Mouse (Mus musculus) megakaryocyte, embryonic 14.5 days (primary cell): ENCODE measurements around the gene Ifnar1. TPM values are rescaled to one million over a fixed set of nuclear protein-coding genes. Genes with fewer than 3 reads are reported as not detected.

ENCODE experiments used
- H3K27me3 ChIP-seq: replicated peaks from 2 replicates; pipeline ENCODE3; 2012; ENCODE audit warnings: inconsistent platforms
- H3K36me3 ChIP-seq: replicated peaks from 2 replicates; pipeline ENCODE3; 2012; ENCODE audit warnings: low read length, inconsistent platforms, mixed read lengths
- H3K4me1 ChIP-seq: 2 replicates; pipeline ENCODE4 v1.6.1; 2012; ENCODE audit warnings: inconsistent platforms
- H3K4me3 ChIP-seq: replicated peaks from 2 replicates; pipeline ENCODE3; 2012; ENCODE audit warnings: moderate library complexity, mild to moderate bottlenecking, inconsistent platforms
- H3K9me3 ChIP-seq: 2 replicates; pipeline ENCODE4 v1.6.1; 2012; ENCODE audit warnings: inconsistent platforms
- FLI1 ChIP-seq: IDR thresholded peaks from 2 replicates; pipeline ENCODE4 v1.6.1; 2012; ENCODE audit warnings: low read length, inconsistent platforms, mixed read lengths
- GATA1 ChIP-seq: IDR thresholded peaks from 3 replicates; pipeline ENCODE4 v1.6.1; 2012; ENCODE audit warnings: mixed read lengths, low read length, inconsistent platforms, borderline replicate concordance
- polyA plus RNA-seq: library from polyadenylated mRNA; stranded (reverse); fragments of >175 nt; gene quantifications from 2 replicates; pipeline ENCODE4 v1.2.3, GENCODE M21; 2012; ENCODE audit warnings: low replicate concordance; ENCODE audit not compliant: insufficient read depth

Gene Ifnar1
- polyA plus RNA-seq, 1 experiment = 3.8 TPM

GRCm38 (mm10) chr16:91459841-91460370, 25.1 kb upstream of the Ifnar1 start:
- Histone ChIP-seq H3K4me3 (no peak overlapping the region), H3K36me3 (no peaks in the 10 kb centered on the region), H3K4me1 (peaks cover 55% of the 10 kb centered on the region), H3K27me3 (no peaks in the 10 kb centered on the region), H3K9me3 (no peaks in the 10 kb centered on the region)
- TF ChIP-seq FLI1 (no peak), GATA1 (no peak)

- Histone ChIP-seq H3K4me1 (peaks cover 67% of the 10 kb centered on the region), H3K36me3 (no peaks in the 10 kb centered on the region), H3K27me3 (no peaks in the 10 kb centered on the region), H3K4me3 (peak overlapping the region; percentile 80), H3K9me3 (no peaks in the 10 kb centered on the region)
- no peak for TF ChIP-seq GATA1
- no peak for TF ChIP-seq FLI1
Observed at GRCm38 (mm10) chr16:91461066-91461638, 23.9 kb upstream of the Ifnar1 start.

DNA sequence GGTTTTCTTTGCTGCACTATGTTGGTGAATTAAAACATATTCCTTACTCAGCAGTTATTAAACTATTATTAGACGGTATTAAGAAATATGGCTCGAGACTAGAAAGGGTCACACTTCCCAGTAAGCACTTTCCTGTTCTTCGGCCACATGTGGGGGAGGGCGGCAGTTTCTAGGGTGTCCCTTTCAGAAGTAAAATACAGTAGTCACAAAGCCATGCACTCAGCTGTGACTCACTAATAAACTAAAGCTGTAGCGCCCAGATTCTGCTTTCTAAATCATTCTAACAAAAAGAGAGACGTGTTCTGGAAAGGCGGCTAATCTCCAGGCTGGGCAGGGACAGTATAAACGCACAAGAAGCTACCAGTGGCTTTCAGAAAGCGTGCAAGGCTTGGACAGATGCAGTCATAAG, 23.3 kb upstream of the Ifnar1 start:
- Histone ChIP-seq H3K9me3 (no peaks in the 10 kb centered on the region), H3K27me3 (no peaks in the 10 kb centered on the region), H3K4me3 (no peak overlapping the region), H3K4me1 (peaks cover 73% of the 10 kb centered on the region), H3K36me3 (no peaks in the 10 kb centered on the region)
- TF ChIP-seq FLI1 = no peak

DNA sequence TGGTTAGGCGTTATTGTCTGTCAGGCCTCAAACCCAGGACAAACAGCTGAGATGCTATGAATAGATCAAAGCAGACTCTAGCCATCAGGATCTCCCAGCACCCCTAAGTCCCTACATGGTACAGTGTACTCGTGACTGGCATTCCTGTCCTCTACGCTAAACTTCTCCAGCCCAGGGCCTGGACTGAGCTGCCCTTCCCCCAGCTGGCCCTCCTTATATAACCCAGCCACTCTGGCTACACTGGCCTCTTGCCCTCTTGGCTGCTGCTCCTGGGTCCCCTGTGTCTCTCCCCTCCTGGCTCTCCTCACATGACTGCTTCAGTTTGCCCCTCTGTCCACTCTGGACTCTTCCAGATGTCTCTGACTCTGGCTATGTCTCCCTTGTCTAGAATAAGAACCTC, 22.4 kb upstream of the Ifnar1 start:
- H3K27me3 ChIP-seq = no peaks in the 10 kb centered on the region
- no peaks in the 10 kb centered on the region for H3K9me3 ChIP-seq
- peaks cover 76% of the 10 kb centered on the region for H3K4me1 ChIP-seq
- H3K4me3 ChIP-seq = peak overlapping the region; percentile 28
- no peaks in the 10 kb centered on the region for H3K36me3 ChIP-seq
- no peak for TF ChIP-seq GATA1
- no peak for TF ChIP-seq FLI1

- TF ChIP-seq GATA1 = no peak
- TF ChIP-seq FLI1 = no peak
- no peaks in the 10 kb centered on the region for H3K27me3 ChIP-seq
- peaks cover 4% of the 10 kb centered on the region for H3K9me3 ChIP-seq
- peaks cover 4% of the 10 kb centered on the region for H3K36me3 ChIP-seq
- H3K4me3 ChIP-seq = no peak overlapping the region
- H3K4me1 ChIP-seq = peaks cover 73% of the 10 kb centered on the region
Observed at GRCm38 (mm10) chr16:91463400-91463799, 21.6 kb upstream of the Ifnar1 start.

GRCm38 (mm10) chr16:91463836-91464400, 21.1 kb upstream of the Ifnar1 start:
- Histone ChIP-seq H3K36me3 (peaks cover 9% of the 10 kb centered on the region), H3K27me3 (no peaks in the 10 kb centered on the region), H3K4me3 (peak overlapping the region; percentile 95), H3K9me3 (peaks cover 4% of the 10 kb centered on the region), H3K4me1 (peaks cover 70% of the 10 kb centered on the region)
- no peak for TF ChIP-seq GATA1

DNA sequence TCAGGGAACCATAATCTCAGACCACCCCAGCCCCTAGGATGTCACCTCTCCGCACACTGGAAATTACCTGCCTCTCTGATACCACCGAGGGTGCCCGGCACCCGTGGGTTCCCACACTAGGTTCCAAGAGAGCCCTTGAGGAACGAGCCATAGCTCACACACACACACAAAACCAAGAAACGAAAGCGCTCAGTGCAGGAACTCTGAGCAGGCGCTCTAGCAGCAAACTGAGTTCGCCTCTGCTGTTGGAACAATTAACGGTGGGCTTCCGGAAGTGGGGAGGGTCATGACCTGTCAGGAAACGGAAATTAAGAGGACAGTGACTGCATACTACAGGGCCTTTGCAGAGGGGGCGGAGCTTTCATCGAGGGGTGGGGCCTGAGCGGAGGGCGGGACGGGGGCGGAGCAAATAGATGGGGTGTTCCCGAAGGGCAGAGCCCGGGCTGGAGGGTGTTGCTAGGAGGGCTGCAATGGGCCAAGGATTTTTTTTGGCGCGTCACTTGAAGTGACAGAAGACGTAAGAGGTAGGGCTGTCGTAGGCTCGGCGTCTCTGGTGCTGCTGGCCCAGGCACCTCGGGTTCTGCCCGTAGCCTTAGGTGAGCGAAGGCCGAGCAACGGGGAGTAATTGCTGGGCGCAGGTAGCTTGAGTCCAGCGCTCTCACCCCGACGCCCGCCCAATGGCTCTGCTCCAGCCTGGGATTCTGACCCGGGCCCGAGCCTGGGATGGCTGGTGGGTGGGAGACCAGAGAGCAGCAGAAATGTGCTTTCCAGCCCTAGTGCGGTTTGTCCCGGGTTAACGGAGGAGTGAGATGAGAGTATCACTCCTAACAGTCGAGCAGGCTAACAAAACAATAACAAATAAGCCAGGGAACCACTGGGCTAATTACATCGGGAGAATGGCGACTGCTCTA, 20.2 kb upstream of the Ifnar1 start:
- Histone ChIP-seq H3K36me3 (peaks cover 11% of the 10 kb centered on the region), H3K4me3 (peak overlapping the region; percentile 95), H3K27me3 (no peaks in the 10 kb centered on the region), H3K4me1 (peaks cover 61% of the 10 kb centered on the region), H3K9me3 (peaks cover 4% of the 10 kb centered on the region)
- TF ChIP-seq GATA1 (no peak), FLI1 (peak; percentile 46; the same call in 1 of the 2 replicates)

GRCm38 (mm10) chr16:91465505-91466240, 19.4 kb upstream of the Ifnar1 start:
- TF ChIP-seq GATA1 = no peak
- TF ChIP-seq FLI1 = no peak
- Histone ChIP-seq H3K4me3 (peak overlapping the region; percentile 95), H3K27me3 (no peaks in the 10 kb centered on the region), H3K4me1 (peaks cover 58% of the 10 kb centered on the region), H3K36me3 (peaks cover 16% of the 10 kb centered on the region), H3K9me3 (peaks cover 4% of the 10 kb centered on the region)

- Histone ChIP-seq H3K9me3 (peaks cover 4% of the 10 kb centered on the region), H3K36me3 (peaks cover 16% of the 10 kb centered on the region), H3K27me3 (no peaks in the 10 kb centered on the region), H3K4me1 (peaks cover 51% of the 10 kb centered on the region), H3K4me3 (no peak overlapping the region)
- TF ChIP-seq FLI1 (no peak), GATA1 (no peak)
Observed at GRCm38 (mm10) chr16:91466566-91466965, 18.5 kb upstream of the Ifnar1 start.
